Mouse (Mus musculus): ENCODE measurements around the gene Sesn3. TPM values are rescaled to one million over a fixed set of nuclear protein-coding genes. Genes with fewer than 3 reads are reported as not detected.
A peak's percentile ranks its signal among the peaks of the same experiment; 100 is the strongest.
"Not testable (repeated sequence)": the region's sequence is repeated elsewhere in the genome, so short reads cannot be mapped to it uniquely, and the experiment has no call there.

Gene Sesn3
- polyA plus RNA-seq, 1 experiment from 2014 or later: 15.9 TPM

- H3K27me3 ChIP-seq (ENCODE audit: control insufficient read depth, insufficient read depth, low read length): no peaks in the 10 kb centered on the region
- no peak for ATAC-seq (ENCODE audit: low FRiP score)
- 88% methylated on average over 4 of the region's 4 CpGs for WGBS
Observed at GRCm38 (mm10) chr9:14335829-14336228, 61.0 kb downstream of the Sesn3 start.

GRCm38 (mm10) chr9:14336901-14337300, 62.0 kb downstream of the Sesn3 start:
- Histone ChIP-seq H3K27ac (ENCODE audit: low read depth, low read length) (no peak overlapping the region), H3K9me3 (ENCODE audit: control insufficient read depth, low read length) (no peaks in the 10 kb centered on the region), H3K4me3 (ENCODE audit: low read depth, low read length) (no peak overlapping the region), H3K27me3 (ENCODE audit: control insufficient read depth, insufficient read depth, low read length) (no peaks in the 10 kb centered on the region), H3K36me3 (ENCODE audit: control insufficient read depth, insufficient read depth, low read length) (no peaks in the 10 kb centered on the region), H3K9ac (ENCODE audit: low read length) (no peak overlapping the region), H3K4me1 (ENCODE audit: control insufficient read depth, insufficient read depth, low read length) (no peaks in the 10 kb centered on the region), H3K4me2 (no peak overlapping the region)
- DNase-seq (ENCODE audit: low spot score, missing footprints) (no peak), ATAC-seq (ENCODE audit: low FRiP score) (no peak)
- WGBS: 84% methylated on average over 3 of the region's 3 CpGs

More at GRCm38 (mm10) chr9:14335829-14336228, 61.0 kb downstream of the Sesn3 start:
- Histone ChIP-seq H3K4me1 (ENCODE audit: control insufficient read depth, insufficient read depth, low read length) (no peaks in the 10 kb centered on the region), H3K4me2 (no peak overlapping the region), H3K9me3 (ENCODE audit: control insufficient read depth, low read length) (no peaks in the 10 kb centered on the region), H3K27ac (ENCODE audit: low read depth, low read length) (no peak overlapping the region), H3K4me3 (ENCODE audit: low read depth, low read length) (no peak overlapping the region), H3K9ac (ENCODE audit: low read length) (no peak overlapping the region), H3K36me3 (ENCODE audit: control insufficient read depth, insufficient read depth, low read length) (no peaks in the 10 kb centered on the region)
- no peak for DNase-seq (ENCODE audit: low spot score, missing footprints)

GRCm38 (mm10) chr9:14338701-14339100, 63.8 kb downstream of the Sesn3 start:
- 67% methylated on average over 3 of the region's 3 CpGs for WGBS
- no peaks in the 10 kb centered on the region for H3K36me3 ChIP-seq (ENCODE audit: control insufficient read depth, insufficient read depth, low read length)
- no peaks in the 10 kb centered on the region for H3K4me1 ChIP-seq (ENCODE audit: control insufficient read depth, insufficient read depth, low read length)
- H3K27ac ChIP-seq (ENCODE audit: low read depth, low read length): no peak overlapping the region
- no peak for DNase-seq (ENCODE audit: low spot score, missing footprints)
- H3K9me3 ChIP-seq (ENCODE audit: control insufficient read depth, low read length): no peaks in the 10 kb centered on the region
- no peak for ATAC-seq (ENCODE audit: low FRiP score)
- no peak overlapping the region for H3K4me2 ChIP-seq
- H3K9ac ChIP-seq (ENCODE audit: low read length): no peak overlapping the region
- no peaks in the 10 kb centered on the region for H3K27me3 ChIP-seq (ENCODE audit: control insufficient read depth, insufficient read depth, low read length)
- H3K4me3 ChIP-seq (ENCODE audit: low read depth, low read length): no peak overlapping the region

GRCm38 (mm10) chr9:14342041-14342668, 67.3 kb downstream of the Sesn3 start:
- Histone ChIP-seq H3K36me3 (ENCODE audit: control insufficient read depth, insufficient read depth, low read length) (no peaks in the 10 kb centered on the region), H3K4me3 (ENCODE audit: low read depth, low read length) (no peak overlapping the region), H3K9me3 (ENCODE audit: control insufficient read depth, low read length) (no peaks in the 10 kb centered on the region), H3K4me2 (no peak overlapping the region), H3K9ac (ENCODE audit: low read length) (no peak overlapping the region), H3K4me1 (ENCODE audit: control insufficient read depth, insufficient read depth, low read length) (no peaks in the 10 kb centered on the region), H3K27ac (ENCODE audit: low read depth, low read length) (no peak overlapping the region), H3K27me3 (ENCODE audit: control insufficient read depth, insufficient read depth, low read length) (no peaks in the 10 kb centered on the region)
- ATAC-seq (ENCODE audit: low FRiP score): peak; percentile 84
- 60% methylated on average over 4 of the region's 4 CpGs for WGBS
- peak; percentile 96 for DNase-seq (ENCODE audit: low spot score, missing footprints)

GRCm38 (mm10) chr9:14345866-14346265, 71.0 kb downstream of the Sesn3 start:
- not testable (repeated sequence) for H3K36me3 ChIP-seq (ENCODE audit: control insufficient read depth, insufficient read depth, low read length); H3K9ac ChIP-seq (ENCODE audit: low read length); H3K4me3 ChIP-seq (ENCODE audit: low read depth, low read length); H3K27me3 ChIP-seq (ENCODE audit: control insufficient read depth, insufficient read depth, low read length); H3K27ac ChIP-seq (ENCODE audit: low read depth, low read length); H3K9me3 ChIP-seq (ENCODE audit: control insufficient read depth, low read length); H3K4me1 ChIP-seq (ENCODE audit: control insufficient read depth, insufficient read depth, low read length); ATAC-seq (ENCODE audit: low FRiP score); H3K4me2 ChIP-seq
- peak; percentile 57 for DNase-seq (ENCODE audit: low spot score, missing footprints)
- WGBS: 87% methylated on average over 4 of the region's 4 CpGs

GRCm38 (mm10) chr9:14348416-14348815, 73.5 kb downstream of the Sesn3 start:
- peak; percentile 83 for DNase-seq (ENCODE audit: low spot score, missing footprints)
- Histone ChIP-seq H3K4me1 (ENCODE audit: control insufficient read depth, insufficient read depth, low read length) (no peaks in the 10 kb centered on the region), H3K27me3 (ENCODE audit: control insufficient read depth, insufficient read depth, low read length) (no peaks in the 10 kb centered on the region), H3K9me3 (ENCODE audit: control insufficient read depth, low read length) (no peaks in the 10 kb centered on the region), H3K9ac (ENCODE audit: low read length) (no peak overlapping the region), H3K4me3 (ENCODE audit: low read depth, low read length) (no peak overlapping the region), H3K4me2 (no peak overlapping the region), H3K36me3 (ENCODE audit: control insufficient read depth, insufficient read depth, low read length) (no peaks in the 10 kb centered on the region), H3K27ac (ENCODE audit: low read depth, low read length) (no peak overlapping the region)
- WGBS: 65% methylated on average over 4 of the region's 4 CpGs
- no peak for ATAC-seq (ENCODE audit: low FRiP score)

- Histone ChIP-seq H3K9me3 (ENCODE audit: control insufficient read depth, low read length) (no peaks in the 10 kb centered on the region), H3K36me3 (ENCODE audit: control insufficient read depth, insufficient read depth, low read length) (no peaks in the 10 kb centered on the region), H3K4me3 (ENCODE audit: low read depth, low read length) (no peak overlapping the region), H3K4me1 (ENCODE audit: control insufficient read depth, insufficient read depth, low read length) (no peaks in the 10 kb centered on the region), H3K27ac (ENCODE audit: low read depth, low read length) (no peak overlapping the region), H3K27me3 (ENCODE audit: control insufficient read depth, insufficient read depth, low read length) (no peaks in the 10 kb centered on the region), H3K4me2 (no peak overlapping the region), H3K9ac (ENCODE audit: low read length) (no peak overlapping the region)
- ATAC-seq (ENCODE audit: low FRiP score): no peak
- DNase-seq (ENCODE audit: low spot score, missing footprints): peak; percentile 12
- 88% methylated on average over 5 of the region's 5 CpGs for WGBS
Observed at GRCm38 (mm10) chr9:14349380-14349779, 74.5 kb downstream of the Sesn3 start.

GRCm38 (mm10) chr9:14350787-14351186, 75.9 kb downstream of the Sesn3 start:
- Histone ChIP-seq H3K36me3 (ENCODE audit: control insufficient read depth, insufficient read depth, low read length) (no peaks in the 10 kb centered on the region), H3K9me3 (ENCODE audit: control insufficient read depth, low read length) (no peaks in the 10 kb centered on the region), H3K27me3 (ENCODE audit: control insufficient read depth, insufficient read depth, low read length) (no peaks in the 10 kb centered on the region), H3K9ac (ENCODE audit: low read length) (no peak overlapping the region), H3K4me1 (ENCODE audit: control insufficient read depth, insufficient read depth, low read length) (no peaks in the 10 kb centered on the region), H3K27ac (ENCODE audit: low read depth, low read length) (no peak overlapping the region), H3K4me3 (ENCODE audit: low read depth, low read length) (no peak overlapping the region), H3K4me2 (no peak overlapping the region)
- WGBS: 71% methylated on average over 2 of the region's 2 CpGs
- DNase-seq (ENCODE audit: low spot score, missing footprints): peak; percentile 14
- ATAC-seq (ENCODE audit: low FRiP score): no peak

- Histone ChIP-seq H3K4me3 (ENCODE audit: low read depth, low read length) (no peak overlapping the region), H3K4me2 (no peak overlapping the region), H3K9ac (ENCODE audit: low read length) (no peak overlapping the region), H3K36me3 (ENCODE audit: control insufficient read depth, insufficient read depth, low read length) (no peaks in the 10 kb centered on the region), H3K27me3 (ENCODE audit: control insufficient read depth, insufficient read depth, low read length) (no peaks in the 10 kb centered on the region), H3K27ac (ENCODE audit: low read depth, low read length) (no peak overlapping the region), H3K9me3 (ENCODE audit: control insufficient read depth, low read length) (no peaks in the 10 kb centered on the region), H3K4me1 (ENCODE audit: control insufficient read depth, insufficient read depth, low read length) (no peaks in the 10 kb centered on the region)
- DNase-seq (ENCODE audit: low spot score, missing footprints): peak; percentile 49
- 75% methylated on average over 1 of the region's 1 CpGs for WGBS
- no peak for ATAC-seq (ENCODE audit: low FRiP score)
Observed at GRCm38 (mm10) chr9:14352337-14352736, 77.5 kb downstream of the Sesn3 start.
